Mouse (Mus musculus) embryonic fibroblast, embryonic 13.5 days (primary cell): ENCODE measurements around the gene Ceacam19. TPM values are rescaled to one million over a fixed set of nuclear protein-coding genes. Genes with fewer than 3 reads are reported as not detected.

Source experiments
- H3K27ac ChIP-seq: 2 replicates; pipeline ENCODE4 v1.5.1; 2012; ENCODE audit warnings: low read length, control low read depth, inconsistent platforms; ENCODE audit not compliant: insufficient read depth
- H3K4me1 ChIP-seq: 2 replicates; pipeline ENCODE4 v1.6.1; 2011; ENCODE audit warnings: low read length; ENCODE audit not compliant: control insufficient read depth, insufficient read depth
- H3K4me3 ChIP-seq: 2 replicates; pipeline ENCODE4 v1.5.1; 2011; ENCODE audit warnings: mild to moderate bottlenecking, control low read depth, low read length; ENCODE audit not compliant: insufficient read depth
- CTCF ChIP-seq: IDR thresholded peaks from 2 replicates; pipeline ENCODE4 v1.5.1; 2011; ENCODE audit warnings: mild to moderate bottlenecking, control low read depth, low read length, moderate library complexity, borderline replicate concordance; ENCODE audit not compliant: insufficient read depth
- POLR2A ChIP-seq: IDR thresholded peaks from 2 replicates; pipeline ENCODE4 v1.6.1; 2011; ENCODE audit warnings: low read depth, mild to moderate bottlenecking, control low read depth, low read length, moderate library complexity
- polyA plus RNA-seq: library from polyadenylated mRNA; stranded (reverse); fragments of >200 nt; gene quantifications from 2 replicates; pipeline ENCODE4 v1.2.4, GENCODE M21; 2011; ENCODE audit warnings: low read depth; ENCODE audit not compliant: missing spikeins, insufficient read length

Ceacam19 gene
- polyA plus RNA-seq, 1 experiment, result not detected

GRCm38 (mm10) chr7:19861199-19861598 is 26.6 kb downstream of the Ceacam19 start, which contains the start of gene Ceacam16:
Gene Ceacam16 (minus strand): TSS chr7:19861299.
- Histone ChIP-seq H3K27ac (no peak within 1 kb of the TSS), H3K4me1 (no peaks in the 10 kb centered on the region), H3K4me3 (no peak within 1 kb of the TSS)
- TF ChIP-seq CTCF, result no peak
- no peak for TF ChIP-seq POLR2A

- Histone ChIP-seq H3K4me1 (no peaks in the 10 kb centered on the region), H3K27ac (no peak overlapping the region), H3K4me3 (no peak overlapping the region)
- no peak for TF ChIP-seq CTCF
- no peak for TF ChIP-seq POLR2A
Observed at GRCm38 (mm10) chr7:19859740-19860139, 28.0 kb downstream of the Ceacam19 start.

DNA sequence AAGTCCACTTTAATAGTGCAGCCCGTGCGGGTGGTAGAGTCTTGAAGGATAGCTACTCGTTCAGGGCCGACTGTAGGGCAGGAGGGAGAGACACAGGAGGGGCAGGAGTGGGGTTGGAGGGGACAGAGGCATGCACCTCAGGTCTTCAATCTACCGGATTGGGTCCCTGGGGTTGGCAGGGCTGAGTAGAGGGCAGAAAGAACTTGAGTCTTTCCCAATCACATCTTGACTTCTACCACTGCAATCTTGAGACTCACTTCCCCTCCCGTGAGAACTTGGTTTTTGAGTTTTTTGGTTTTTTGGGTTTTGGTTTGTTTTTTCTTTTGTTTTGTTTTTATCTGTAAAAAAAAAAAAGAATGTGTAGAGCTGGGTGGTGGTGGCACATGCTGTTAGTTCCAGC is 31.5 kb downstream of the Ceacam19 start:
- Histone ChIP-seq H3K4me1 (no peaks in the 10 kb centered on the region), H3K4me3 (no peak overlapping the region), H3K27ac (no peak overlapping the region)
- TF ChIP-seq CTCF (no peak), POLR2A (no peak)

GRCm38 (mm10) chr7:19855663-19856062 is 32.1 kb downstream of the Ceacam19 start:
- Histone ChIP-seq H3K27ac (no peak overlapping the region), H3K4me1 (no peaks in the 10 kb centered on the region), H3K4me3 (no peak overlapping the region)
- TF ChIP-seq POLR2A (no peak), CTCF (no peak)

- no peak for TF ChIP-seq POLR2A
- no peak for TF ChIP-seq CTCF
- no peak overlapping the region for H3K27ac ChIP-seq
- H3K4me3 ChIP-seq, result no peak overlapping the region
- H3K4me1 ChIP-seq, result no peaks in the 10 kb centered on the region
Observed at GRCm38 (mm10) chr7:19853526-19853925, 34.2 kb downstream of the Ceacam19 start.

GRCm38 (mm10) chr7:19851858-19852570 is 35.8 kb downstream of the Ceacam19 start, which contains the start of gene Gm19345:
Gene Gm19345 (plus strand): TSS chr7:19852003.
- TF ChIP-seq CTCF, result no peak
- TF ChIP-seq POLR2A, result no peak
- H3K4me1 ChIP-seq, result no peaks in the 10 kb centered on the region
- H3K4me3 ChIP-seq, result no peak within 1 kb of the TSS
- no peak within 1 kb of the TSS for H3K27ac ChIP-seq

GRCm38 (mm10) chr7:19844521-19845171 is 43.1 kb downstream of the Ceacam19 start:
- no peak overlapping the region for H3K4me3 ChIP-seq
- H3K4me1 ChIP-seq, result no peaks in the 10 kb centered on the region
- no peak for TF ChIP-seq POLR2A
- no peak for TF ChIP-seq CTCF

DNA sequence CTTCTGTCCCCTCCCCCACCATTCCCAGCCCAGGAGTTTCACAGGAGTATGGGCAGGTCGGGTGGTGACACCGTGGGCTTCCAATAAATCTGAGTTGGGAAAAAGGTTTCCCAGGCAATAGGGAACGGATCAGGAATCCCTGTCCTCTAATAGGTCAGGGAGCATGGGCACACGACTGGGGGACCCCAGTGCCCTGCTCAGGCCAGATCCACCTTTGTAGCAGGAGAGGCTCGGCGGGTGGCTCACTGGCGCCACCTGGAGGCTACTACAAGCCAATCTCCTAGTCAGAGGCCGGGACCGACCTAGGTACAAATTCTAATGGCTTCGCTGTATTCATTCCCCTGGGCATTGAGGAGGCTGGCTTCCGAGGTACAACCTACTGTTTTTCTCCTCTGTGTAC is 44.2 kb downstream of the Ceacam19 start:
- Histone ChIP-seq H3K4me1 (no peaks in the 10 kb centered on the region), H3K27ac (no peak overlapping the region), H3K4me3 (no peak overlapping the region)
- TF ChIP-seq CTCF (peak; percentile 56; the same call in 1 of the 2 replicates), POLR2A (no peak)

More at GRCm38 (mm10) chr7:19844521-19845171, 43.1 kb downstream of the Ceacam19 start:
- H3K27ac ChIP-seq, result no peak overlapping the region

GRCm38 (mm10) chr7:19842885-19843504 is 44.8 kb downstream of the Ceacam19 start:
- no peaks in the 10 kb centered on the region for H3K4me1 ChIP-seq
- TF ChIP-seq POLR2A, result no peak
- TF ChIP-seq CTCF, result no peak
- no peak overlapping the region for H3K4me3 ChIP-seq
- H3K27ac ChIP-seq, result no peak overlapping the region
